Mouse (Mus musculus) CH12.LX (cell line): ENCODE measurements around the gene Srsy. TPM values are rescaled to one million over a fixed set of nuclear protein-coding genes. Genes with fewer than 3 reads are reported as not detected.
"Not testable (repeated sequence)": the region's sequence is repeated elsewhere in the genome, so short reads cannot be mapped to it uniquely, and the experiment has no call there.

Experiments
- DNase-seq: peaks from one replicate; pipeline ENCODE4 v3.0.0-alpha.2; 2013; ENCODE audit errors: extremely low read depth
- H3K27ac ChIP-seq: 2 replicates; pipeline ENCODE4 v1.5.1; 2012; ENCODE audit warnings: low read depth, mild to moderate bottlenecking, control low read depth, moderate library complexity; ENCODE audit not compliant: insufficient read depth
- H3K27me3 ChIP-seq: replicated peaks from 2 replicates; pipeline ENCODE3; 2012; ENCODE audit warnings: inconsistent platforms
- H3K36me3 ChIP-seq, 2 experiments: replicated peaks in 1 of 2; 2 replicates each; pipeline versions ENCODE3 to v1.6.1; 2012; ENCODE audit warnings: inconsistent platforms in 1 of 2, low read length in 1 of 2, mild to moderate bottlenecking in 1 of 2, mixed read lengths in 1 of 2, moderate library complexity in 1 of 2; ENCODE audit not compliant: control insufficient read depth in 1 of 2, insufficient read depth in 1 of 2
- H3K4me1 ChIP-seq, 2 experiments: 2 replicates each; pipeline ENCODE4 v1.6.1; 2012; ENCODE audit warnings: inconsistent platforms in 1 of 2, moderate library complexity in 1 of 2; ENCODE audit not compliant: insufficient read depth in 2 of 2, control insufficient read depth in 1 of 2
- H3K4me2 ChIP-seq: 2 replicates; pipeline ENCODE4 v1.6.1; 2012; ENCODE audit warnings: low read depth, mild to moderate bottlenecking, control low read depth; ENCODE audit not compliant: poor library complexity, insufficient read depth, severe bottlenecking
- H3K4me3 ChIP-seq, 3 experiments: fragments of 150-350 bp in 1 of 3; sonication (generic) in 1 of 3; replicated peaks in 1 of 3; 2 replicates each; pipeline versions ENCODE3 to v1.5.1; 2011 to 2012; ENCODE audit warnings: low read depth in 2 of 3, low read length in 2 of 3, mild to moderate bottlenecking in 2 of 3, moderate library complexity in 2 of 3, control low read depth in 1 of 3, improper control_type of control experiment in 1 of 3, inconsistent platforms in 1 of 3, mixed read lengths in 1 of 3; ENCODE audit not compliant: poor library complexity in 1 of 3
- H3K79me2 ChIP-seq: replicated peaks from 2 replicates; pipeline ENCODE4 v1.6.1; 2012; ENCODE audit warnings: mild to moderate bottlenecking, moderate library complexity; ENCODE audit not compliant: control insufficient read depth, poor library complexity, insufficient read depth, severe bottlenecking; ENCODE audit errors: extremely low read depth
- H3K9ac ChIP-seq: 2 replicates; pipeline ENCODE4 v1.6.1; 2012; ENCODE audit warnings: low read depth, mild to moderate bottlenecking, control low read depth, moderate library complexity; ENCODE audit not compliant: insufficient read depth
- H3K9me3 ChIP-seq: replicated peaks from 2 replicates; pipeline ENCODE3; 2012; ENCODE audit warnings: low read length, inconsistent platforms, mixed read lengths
- dilution Hi-C: fragments of 300-500 bp; cut with MboI; formaldehyde crosslinking; loops from 2 replicates; pipeline ENCODE4 v1.14.3; 2020; ENCODE audit warnings: low sequenced_read_pairs; ENCODE audit not compliant: extremely low pct_unique_long_range_greater_than_20kb, extremely low pct_ligation_motif_present
- in situ Hi-C: fragments of 300-500 bp; cut with MboI; formaldehyde crosslinking; loops from 3 replicates; pipeline ENCODE4 v1.14.3; 2019; ENCODE audit warnings: low sequenced_read_pairs, low pct_ligation_motif_present, low pct_unique_long_range_greater_than_20kb, mixed read lengths
- polyA plus RNA-seq: library from polyadenylated mRNA; unstranded; fragments of >175 nt; gene quantifications from 2 replicates; pipeline ENCODE4 v1.2.1, GENCODE M21; 2012; ENCODE audit warnings: low read depth; ENCODE audit not compliant: insufficient read length
- total RNA-seq, 2 experiments: library from RNA; depleted of rRNA; stranded (reverse); fragments of 300-350 nt in 1 of 2; fragments of >200 nt in 1 of 2; gene quantifications; 2 replicates each; pipeline ENCODE4 v1.2.3; 2012 to 2014

Gene Srsy
- total RNA-seq (2012; rRNA removed): not detected in 2 replicates
- not detected in 2 replicates for total RNA-seq (2014; rRNA removed)
- polyA plus RNA-seq: not detected in 2 replicates

DNA sequence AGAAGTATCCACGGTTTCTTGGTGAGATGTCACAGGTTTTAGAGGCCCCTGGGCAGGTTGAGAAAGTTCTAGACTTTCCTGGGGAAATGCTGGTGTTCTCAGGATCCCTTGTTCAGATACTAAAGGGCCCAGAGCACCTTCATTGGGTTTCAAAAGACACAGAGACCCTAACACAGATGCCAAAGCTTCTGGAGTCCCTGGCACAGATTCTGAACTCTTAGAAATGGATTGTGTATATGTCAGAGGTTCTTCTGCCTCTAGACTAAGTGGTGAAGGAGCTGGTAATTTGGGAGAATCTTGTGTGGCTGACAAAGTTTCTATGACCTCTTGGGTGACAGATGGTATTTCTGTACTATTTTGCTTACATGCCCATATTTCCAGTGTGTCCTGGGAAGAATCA lies at the start of gene Srsy:
TSS of gene Srsy (minus strand) at position 101 of the 400 bp plus-strand sequence.
- H3K9me3 ChIP-seq, H3K79me2 ChIP-seq, H3K9ac ChIP-seq, H3K27me3 ChIP-seq, H3K36me3 ChIP-seq, H3K4me3 ChIP-seq, H3K4me1 ChIP-seq, H3K4me2 ChIP-seq, DNase-seq, in situ Hi-C loops, H3K27ac ChIP-seq, dilution Hi-C loops: not testable (repeated sequence)

Other genes with a start within 250 kb of the Srsy start
- not detected in 2 replicates for gene Gm21904, start 91.1 kb downstream of the Srsy start, total RNA-seq (2012; rRNA removed)
- gene Gm21904, start 91.1 kb downstream of the Srsy start, total RNA-seq (2014; rRNA removed): not detected in 2 replicates
- gene Gm21904, start 91.1 kb downstream of the Srsy start, polyA plus RNA-seq: not detected in 2 replicates
- not detected in 2 replicates for gene Gm20772, start 62.6 kb downstream of the Srsy start, total RNA-seq (2012; rRNA removed)
- not detected in 2 replicates for gene Gm20772, start 62.6 kb downstream of the Srsy start, total RNA-seq (2014; rRNA removed)
- gene Gm20772, start 62.6 kb downstream of the Srsy start, polyA plus RNA-seq: not detected in 2 replicates
- gene Gm20831, start 62.6 kb downstream of the Srsy start, total RNA-seq (2012; rRNA removed): not detected in 2 replicates
- gene Gm20831, start 62.6 kb downstream of the Srsy start, total RNA-seq (2014; rRNA removed): not detected in 2 replicates
- not detected in 2 replicates for gene Gm20831, start 62.6 kb downstream of the Srsy start, polyA plus RNA-seq
- not detected in 2 replicates for gene Gm21764, start 124.5 kb upstream of the Srsy start, total RNA-seq (2012; rRNA removed)
- not detected in 2 replicates for gene Gm21764, start 124.5 kb upstream of the Srsy start, total RNA-seq (2014; rRNA removed)
- gene Gm21764, start 124.5 kb upstream of the Srsy start, polyA plus RNA-seq: not detected in 2 replicates
- gene Ssty1, start 151.8 kb upstream of the Srsy start, total RNA-seq (2012; rRNA removed): not detected in 2 replicates
- gene Ssty1, start 151.8 kb upstream of the Srsy start, total RNA-seq (2014; rRNA removed): not detected in 2 replicates
- gene Ssty1, start 151.8 kb upstream of the Srsy start, polyA plus RNA-seq: not detected in 2 replicates